Mouse (Mus musculus): ENCODE results near the gene Lin7a.

Gene Lin7a

DNA sequence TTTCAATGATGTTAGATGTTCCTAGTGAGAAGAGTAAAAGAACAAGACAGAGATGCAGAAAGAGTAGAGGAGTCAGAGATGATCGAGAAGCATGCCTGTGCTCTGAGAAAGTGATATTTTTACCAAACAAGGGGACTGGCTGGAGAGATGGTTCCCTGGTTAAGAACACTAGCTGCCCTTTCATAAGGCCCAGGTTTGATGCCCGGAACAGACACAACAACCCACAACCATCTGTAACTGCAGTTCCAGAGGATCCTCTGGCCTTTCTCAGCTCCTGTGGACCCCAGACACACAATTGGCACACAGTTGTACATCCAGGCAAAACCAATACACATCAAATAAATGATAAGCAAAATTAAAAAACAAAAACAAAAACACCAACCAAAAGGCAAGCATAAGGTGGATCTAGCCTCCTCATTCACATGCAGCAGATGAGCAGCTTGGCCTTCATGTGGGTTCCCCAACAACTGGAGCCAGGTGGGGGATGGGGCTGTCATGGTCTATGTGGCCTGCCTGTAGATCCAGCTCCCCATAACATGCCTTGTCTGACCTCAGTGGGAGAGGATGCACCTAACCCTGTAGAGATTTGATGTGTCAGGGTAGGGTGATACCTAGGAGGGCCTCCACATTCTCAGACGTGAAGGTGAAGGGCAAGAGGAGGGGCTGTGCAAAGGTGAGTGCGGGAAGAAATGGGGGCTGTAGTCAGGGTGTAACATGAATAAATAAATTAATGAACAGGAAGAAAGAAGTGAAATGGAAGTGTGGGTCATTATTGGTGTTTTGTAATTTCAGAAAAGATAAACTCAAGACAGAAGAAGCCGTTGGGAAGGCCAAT, 178.2 kb downstream of the Lin7a start:
- no peak for DNase-seq (ENCODE audit: low read depth, low spot score)

DNA sequence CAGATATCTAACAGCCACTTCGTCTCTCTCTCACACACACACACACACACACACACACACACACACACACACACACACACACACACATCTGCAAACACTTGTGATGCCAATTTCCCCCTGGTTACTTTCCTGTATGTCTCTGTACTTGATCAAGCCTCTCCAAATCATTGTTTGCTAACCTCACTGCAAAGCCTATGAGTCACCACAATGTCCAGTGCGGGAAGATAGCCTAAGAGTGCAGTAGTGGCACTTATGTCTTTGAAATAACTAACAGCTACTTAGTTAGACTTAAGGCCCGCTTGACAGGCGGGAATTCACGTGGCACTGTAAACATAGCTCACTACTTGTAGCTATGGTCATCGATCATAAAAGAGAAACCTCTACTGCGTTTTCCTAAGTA, 196.3 kb downstream of the Lin7a start:
- no peak for DNase-seq (ENCODE audit: low read depth, low spot score)
